Mouse (Mus musculus): ENCODE measurements at regions not wholly inside any gene's neighbourhood (a gene's known extent, or its start where the extent isn't known, plus 50 kb on each side); places are given as distances from the start of the nearest gene placed in this dataset.

- no peaks in the 10 kb centered on the region for H3K27me3 ChIP-seq (ENCODE audit: control insufficient read depth, insufficient read depth, low read length)
- DNase-seq (ENCODE audit: low spot score) (no peak), ATAC-seq (replicated peaks; ENCODE audit: insufficient number of reproducible peaks, low FRiP score, low TSS enrichment, low read depth) (no peak)
- H3K9ac ChIP-seq (replicated peaks; ENCODE audit: low read length): no peak overlapping the region
- H3K4me1 ChIP-seq (ENCODE audit: control insufficient read depth, insufficient read depth, low read length): no peaks in the 10 kb centered on the region
- no peak overlapping the region for H3K4me2 ChIP-seq (ENCODE audit: low read depth, low read length)
- 97% methylated on average over 1 of the region's 1 CpGs for WGBS
- H3K4me3 ChIP-seq (ENCODE audit: low read depth, low read length): no peak overlapping the region
- no peaks in the 10 kb centered on the region for H3K36me3 ChIP-seq (replicated peaks; ENCODE audit: control insufficient read depth, insufficient read depth, low read depth, low read length)
- no peak overlapping the region for H3K27ac ChIP-seq (replicated peaks; ENCODE audit: low read depth, low read length)
- no peaks in the 10 kb centered on the region for H3K9me3 ChIP-seq (replicated peaks; ENCODE audit: control insufficient read depth, low read length)
Measured at GRCm38 (mm10) chr14:17087828-17088227, 268.9 kb upstream of the Rarb start.

DNA sequence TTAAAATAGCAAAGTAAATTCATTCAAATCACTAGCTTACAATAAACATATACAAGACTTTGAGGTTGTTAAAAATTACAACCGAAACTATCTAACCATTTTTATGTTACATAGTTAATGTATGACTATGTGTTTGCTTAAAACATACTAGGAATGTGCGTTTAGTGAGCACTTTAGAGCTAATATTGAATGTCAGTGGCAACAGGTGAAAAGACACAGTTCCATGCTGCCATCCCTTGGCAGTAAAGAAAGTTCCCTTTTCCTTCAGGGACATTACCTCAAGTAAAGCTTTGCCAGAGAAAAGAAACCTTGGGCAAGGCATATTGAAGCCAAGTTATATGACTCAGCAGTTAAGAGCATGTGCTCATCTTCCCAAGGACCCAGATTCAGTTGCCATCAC lies 265.0 kb upstream of the Rarb start:
- Histone ChIP-seq H3K36me3 (replicated peaks; ENCODE audit: control insufficient read depth, insufficient read depth, low read depth, low read length) (no peaks in the 10 kb centered on the region), H3K9ac (replicated peaks; ENCODE audit: low read length) (no peak overlapping the region), H3K27me3 (ENCODE audit: control insufficient read depth, insufficient read depth, low read length) (no peaks in the 10 kb centered on the region), H3K4me2 (ENCODE audit: low read depth, low read length) (no peak overlapping the region), H3K4me1 (ENCODE audit: control insufficient read depth, insufficient read depth, low read length) (no peaks in the 10 kb centered on the region), H3K4me3 (ENCODE audit: low read depth, low read length) (no peak overlapping the region), H3K9me3 (replicated peaks; ENCODE audit: control insufficient read depth, low read length) (no peaks in the 10 kb centered on the region), H3K27ac (replicated peaks; ENCODE audit: low read depth, low read length) (no peak overlapping the region)
- 69% methylated on average over 2 of the region's 2 CpGs for WGBS
- DNase-seq (ENCODE audit: low spot score) (no peak), ATAC-seq (replicated peaks; ENCODE audit: insufficient number of reproducible peaks, low FRiP score, low TSS enrichment, low read depth) (no peak)

DNA sequence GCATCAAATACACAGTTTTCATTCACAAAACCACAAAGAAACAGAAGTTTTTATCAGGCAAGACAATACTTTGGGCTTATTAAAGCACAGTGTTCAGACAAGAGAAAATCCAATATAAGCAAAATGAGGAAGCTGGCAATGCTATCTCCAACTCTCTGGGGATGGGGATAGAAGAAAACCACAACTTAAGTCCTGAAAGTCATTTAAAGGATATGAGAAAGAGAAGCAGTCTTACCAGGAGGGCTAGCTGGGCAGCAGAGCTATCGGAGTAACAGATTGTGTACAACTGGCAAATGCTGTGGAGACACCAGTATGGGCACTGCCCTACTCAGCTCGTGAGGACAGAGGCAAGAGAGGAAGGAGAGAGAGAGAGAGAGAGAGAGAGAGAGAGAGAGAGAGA lies 262.9 kb upstream of the Rarb start:
- Histone ChIP-seq H3K4me3 (ENCODE audit: low read depth, low read length) (no peak overlapping the region), H3K4me1 (ENCODE audit: control insufficient read depth, insufficient read depth, low read length) (no peaks in the 10 kb centered on the region), H3K4me2 (ENCODE audit: low read depth, low read length) (no peak overlapping the region), H3K27ac (replicated peaks; ENCODE audit: low read depth, low read length) (no peak overlapping the region), H3K27me3 (ENCODE audit: control insufficient read depth, insufficient read depth, low read length) (no peaks in the 10 kb centered on the region), H3K9ac (replicated peaks; ENCODE audit: low read length) (no peak overlapping the region), H3K9me3 (replicated peaks; ENCODE audit: control insufficient read depth, low read length) (no peaks in the 10 kb centered on the region), H3K36me3 (replicated peaks; ENCODE audit: control insufficient read depth, insufficient read depth, low read depth, low read length) (no peaks in the 10 kb centered on the region)
- no peak for DNase-seq (ENCODE audit: low spot score)
- no peak for ATAC-seq (replicated peaks; ENCODE audit: insufficient number of reproducible peaks, low FRiP score, low TSS enrichment, low read depth)
- 46% methylated on average over 2 of the region's 2 CpGs for WGBS

GRCm38 (mm10) chr14:17079513-17079912 lies 260.6 kb upstream of the Rarb start:
- WGBS: 83% methylated on average over 2 of the region's 2 CpGs
- ATAC-seq (replicated peaks; ENCODE audit: insufficient number of reproducible peaks, low FRiP score, low TSS enrichment, low read depth) (no peak), DNase-seq (ENCODE audit: low spot score) (no peak)
- H3K4me3 ChIP-seq (ENCODE audit: low read depth, low read length): no peak overlapping the region
- no peaks in the 10 kb centered on the region for H3K4me1 ChIP-seq (ENCODE audit: control insufficient read depth, insufficient read depth, low read length)
- no peak overlapping the region for H3K9ac ChIP-seq (replicated peaks; ENCODE audit: low read length)
- H3K4me2 ChIP-seq (ENCODE audit: low read depth, low read length): no peak overlapping the region
- no peak overlapping the region for H3K27ac ChIP-seq (replicated peaks; ENCODE audit: low read depth, low read length)
- no peaks in the 10 kb centered on the region for H3K9me3 ChIP-seq (replicated peaks; ENCODE audit: control insufficient read depth, low read length)
- no peaks in the 10 kb centered on the region for H3K36me3 ChIP-seq (replicated peaks; ENCODE audit: control insufficient read depth, insufficient read depth, low read depth, low read length)
- no peaks in the 10 kb centered on the region for H3K27me3 ChIP-seq (ENCODE audit: control insufficient read depth, insufficient read depth, low read length)

DNA sequence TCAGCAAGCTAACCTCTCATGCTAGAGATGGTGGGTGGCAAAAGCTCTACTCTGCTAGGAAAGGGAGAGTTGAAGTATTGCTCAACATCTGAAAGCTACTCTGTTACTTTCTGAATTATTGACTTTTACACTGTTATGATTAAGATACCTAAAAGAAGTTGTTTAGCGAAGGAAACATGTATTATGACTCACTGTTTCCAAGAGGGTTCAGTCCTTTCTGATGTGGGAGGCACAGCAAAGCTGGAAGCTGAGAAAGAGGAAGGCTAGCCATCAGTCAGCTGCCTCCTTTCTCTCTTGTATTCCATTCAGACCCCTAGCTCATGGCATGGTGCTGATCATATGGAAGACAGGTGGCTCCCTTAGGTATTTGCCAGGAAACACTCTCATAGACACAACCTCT lies 242.4 kb upstream of the Rarb start:
- no peak for DNase-seq (ENCODE audit: low spot score)
- ATAC-seq (replicated peaks; ENCODE audit: insufficient number of reproducible peaks, low FRiP score, low TSS enrichment, low read depth): no peak
- Histone ChIP-seq H3K4me3 (ENCODE audit: low read depth, low read length) (no peak overlapping the region), H3K9me3 (replicated peaks; ENCODE audit: control insufficient read depth, low read length) (no peaks in the 10 kb centered on the region), H3K9ac (replicated peaks; ENCODE audit: low read length) (no peak overlapping the region), H3K4me2 (ENCODE audit: low read depth, low read length) (no peak overlapping the region), H3K4me1 (ENCODE audit: control insufficient read depth, insufficient read depth, low read length) (no peaks in the 10 kb centered on the region), H3K36me3 (replicated peaks; ENCODE audit: control insufficient read depth, insufficient read depth, low read depth, low read length) (no peaks in the 10 kb centered on the region), H3K27ac (replicated peaks; ENCODE audit: low read depth, low read length) (no peak overlapping the region), H3K27me3 (ENCODE audit: control insufficient read depth, insufficient read depth, low read length) (no peaks in the 10 kb centered on the region)
- 84% methylated on average over 1 of the region's 1 CpGs for WGBS

DNA sequence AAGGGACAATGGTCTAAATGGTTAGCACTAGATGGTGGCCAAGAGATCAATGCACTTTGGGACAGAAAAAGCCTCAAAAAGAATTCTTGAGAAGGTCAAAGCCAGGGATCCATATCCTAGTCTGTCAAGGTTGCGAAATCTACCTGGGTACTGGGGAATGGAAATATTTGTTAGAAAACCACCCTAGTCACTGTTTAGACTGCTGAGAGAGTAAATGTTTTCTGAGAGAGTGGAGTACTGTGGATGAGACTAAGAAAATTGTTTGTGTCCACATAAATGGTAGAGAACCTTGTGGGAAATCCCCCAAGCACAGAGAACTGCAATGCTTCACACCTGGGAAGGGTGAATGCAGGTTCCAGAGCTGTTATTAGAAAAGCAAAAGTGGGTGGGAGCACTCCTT lies 239.5 kb upstream of the Rarb start:
- 97% methylated on average over 1 of the region's 1 CpGs for WGBS

GRCm38 (mm10) chr14:17057355-17057754 lies 238.4 kb upstream of the Rarb start:
- no peak for DNase-seq (ENCODE audit: low spot score)
- Histone ChIP-seq H3K36me3 (replicated peaks; ENCODE audit: control insufficient read depth, insufficient read depth, low read depth, low read length) (no peaks in the 10 kb centered on the region), H3K4me1 (ENCODE audit: control insufficient read depth, insufficient read depth, low read length) (no peaks in the 10 kb centered on the region), H3K27me3 (ENCODE audit: control insufficient read depth, insufficient read depth, low read length) (no peaks in the 10 kb centered on the region), H3K27ac (replicated peaks; ENCODE audit: low read depth, low read length) (no peak overlapping the region), H3K9me3 (replicated peaks; ENCODE audit: control insufficient read depth, low read length) (no peaks in the 10 kb centered on the region), H3K4me2 (ENCODE audit: low read depth, low read length) (no peak overlapping the region), H3K4me3 (ENCODE audit: low read depth, low read length) (no peak overlapping the region), H3K9ac (replicated peaks; ENCODE audit: low read length) (no peak overlapping the region)
- WGBS: 88% methylated on average over 3 of the region's 3 CpGs
- ATAC-seq (replicated peaks; ENCODE audit: insufficient number of reproducible peaks, low FRiP score, low TSS enrichment, low read depth): no peak

More for the DNA sequence above, 239.5 kb upstream of the Rarb start:
- no peaks in the 10 kb centered on the region for H3K4me1 ChIP-seq (ENCODE audit: control insufficient read depth, insufficient read depth, low read length)
- H3K9me3 ChIP-seq (replicated peaks; ENCODE audit: control insufficient read depth, low read length): no peaks in the 10 kb centered on the region
- no peak overlapping the region for H3K27ac ChIP-seq (replicated peaks; ENCODE audit: low read depth, low read length)
- H3K4me3 ChIP-seq (ENCODE audit: low read depth, low read length): no peak overlapping the region
- ATAC-seq (replicated peaks; ENCODE audit: insufficient number of reproducible peaks, low FRiP score, low TSS enrichment, low read depth) (no peak), DNase-seq (ENCODE audit: low spot score) (no peak)
- no peaks in the 10 kb centered on the region for H3K27me3 ChIP-seq (ENCODE audit: control insufficient read depth, insufficient read depth, low read length)
- H3K4me2 ChIP-seq (ENCODE audit: low read depth, low read length): no peak overlapping the region
- no peaks in the 10 kb centered on the region for H3K36me3 ChIP-seq (replicated peaks; ENCODE audit: control insufficient read depth, insufficient read depth, low read depth, low read length)
- no peak overlapping the region for H3K9ac ChIP-seq (replicated peaks; ENCODE audit: low read length)

DNA sequence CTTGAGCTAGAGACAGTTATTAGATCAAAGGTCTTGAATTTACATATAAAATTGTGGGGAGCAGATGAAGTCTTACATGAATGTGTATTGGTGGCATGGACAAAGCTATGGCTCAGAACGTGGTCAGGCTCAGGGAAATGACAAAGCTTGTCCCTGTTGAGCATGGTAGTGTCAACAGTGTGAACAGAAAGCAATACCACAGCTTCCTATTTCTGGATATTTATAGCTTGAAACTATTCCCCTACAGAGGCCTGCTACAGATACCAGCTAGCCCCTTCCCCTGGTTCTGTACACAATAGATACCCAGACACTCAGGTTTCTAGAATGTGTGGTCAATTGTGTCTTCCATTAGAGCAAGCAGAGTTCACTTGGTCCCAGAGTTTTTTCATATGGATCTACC lies 236.8 kb upstream of the Rarb start:
- no peaks in the 10 kb centered on the region for H3K4me1 ChIP-seq (ENCODE audit: control insufficient read depth, insufficient read depth, low read length)
- H3K27ac ChIP-seq (replicated peaks; ENCODE audit: low read depth, low read length): no peak overlapping the region
- DNase-seq (ENCODE audit: low spot score): no peak
- H3K4me2 ChIP-seq (ENCODE audit: low read depth, low read length): no peak overlapping the region
- no peak overlapping the region for H3K4me3 ChIP-seq (ENCODE audit: low read depth, low read length)
- no peak for ATAC-seq (replicated peaks; ENCODE audit: insufficient number of reproducible peaks, low FRiP score, low TSS enrichment, low read depth)
- H3K27me3 ChIP-seq (ENCODE audit: control insufficient read depth, insufficient read depth, low read length): no peaks in the 10 kb centered on the region
- no peaks in the 10 kb centered on the region for H3K36me3 ChIP-seq (replicated peaks; ENCODE audit: control insufficient read depth, insufficient read depth, low read depth, low read length)
- H3K9me3 ChIP-seq (replicated peaks; ENCODE audit: control insufficient read depth, low read length): no peaks in the 10 kb centered on the region
- H3K9ac ChIP-seq (replicated peaks; ENCODE audit: low read length): no peak overlapping the region
- WGBS: 62% methylated on average over 1 of the region's 1 CpGs

GRCm38 (mm10) chr14:17054381-17054780 lies 235.4 kb upstream of the Rarb start:
- Histone ChIP-seq H3K9ac (replicated peaks; ENCODE audit: low read length) (no peak overlapping the region), H3K4me3 (ENCODE audit: low read depth, low read length) (no peak overlapping the region), H3K4me2 (ENCODE audit: low read depth, low read length) (no peak overlapping the region), H3K36me3 (replicated peaks; ENCODE audit: control insufficient read depth, insufficient read depth, low read depth, low read length) (no peaks in the 10 kb centered on the region), H3K4me1 (ENCODE audit: control insufficient read depth, insufficient read depth, low read length) (no peaks in the 10 kb centered on the region), H3K27me3 (ENCODE audit: control insufficient read depth, insufficient read depth, low read length) (no peaks in the 10 kb centered on the region), H3K9me3 (replicated peaks; ENCODE audit: control insufficient read depth, low read length) (no peaks in the 10 kb centered on the region), H3K27ac (replicated peaks; ENCODE audit: low read depth, low read length) (no peak overlapping the region)
- DNase-seq (ENCODE audit: low spot score) (no peak), ATAC-seq (replicated peaks; ENCODE audit: insufficient number of reproducible peaks, low FRiP score, low TSS enrichment, low read depth) (no peak)
- WGBS: 74% methylated on average over 3 of the region's 3 CpGs

All from embryonic facial prominence, embryonic 11.5 days (tissue).